Mouse (Mus musculus) MEL (cell line): Measurements from ENCODE around the gene Sh3rf1. TPM values are rescaled to one million over a fixed set of nuclear protein-coding genes. Genes with fewer than 3 reads are reported as not detected.

Source experiments
- DNase-seq: peaks from one replicate; pipeline ENCODE4 v3.0.0; 2011; ENCODE audit warnings: low read depth, low spot score
- H3K27ac ChIP-seq: 2 replicates; pipeline ENCODE4 v1.5.1; 2012; ENCODE audit warnings: low read depth, mild to moderate bottlenecking, control low read depth, low read length, moderate library complexity; ENCODE audit not compliant: control insufficient read depth
- H3K27me3 ChIP-seq, 2 experiments: fragments of 150-350 bp in 1 of 2; sonication (generic) in 1 of 2; 2 replicates each; pipeline ENCODE4 v1.6.1; 2012; ENCODE audit warnings: low read length in 2 of 2, mild to moderate bottlenecking in 2 of 2, improper control_type of control experiment in 1 of 2, moderate library complexity in 1 of 2; ENCODE audit not compliant: insufficient read depth in 2 of 2, control insufficient read depth in 1 of 2
- H3K36me3 ChIP-seq, 2 experiments: 2 replicates each; pipeline ENCODE4 v1.6.1; 2012 to 2014; ENCODE audit warnings: low read length in 2 of 2, improper control_type of control experiment in 1 of 2, inconsistent platforms in 1 of 2, mild to moderate bottlenecking in 1 of 2; ENCODE audit not compliant: insufficient read depth in 2 of 2, control insufficient read depth in 1 of 2
- H3K4me1 ChIP-seq, 2 experiments: fragments of 150-350 bp in 1 of 2; sonication (generic) in 1 of 2; 2 replicates each; pipeline ENCODE4 v1.6.1; 2012; ENCODE audit warnings: low read length in 2 of 2, improper control_type of control experiment in 1 of 2, mild to moderate bottlenecking in 1 of 2; ENCODE audit not compliant: insufficient read depth in 2 of 2, control insufficient read depth in 1 of 2
- H3K4me3 ChIP-seq, 2 experiments: fragments of 150-350 bp in 1 of 2; sonication (generic) in 1 of 2; 2 replicates each; pipeline ENCODE4 v1.5.1; 2012; ENCODE audit warnings: low read depth in 2 of 2, low read length in 2 of 2, mild to moderate bottlenecking in 2 of 2, moderate library complexity in 2 of 2, control low read depth in 1 of 2, improper control_type of control experiment in 1 of 2; ENCODE audit not compliant: control insufficient read depth in 1 of 2, insufficient read depth in 1 of 2
- H3K79me2 ChIP-seq: 2 replicates; pipeline ENCODE4 v1.6.1; 2012; ENCODE audit warnings: mild to moderate bottlenecking, low read length, moderate library complexity; ENCODE audit not compliant: control insufficient read depth, poor library complexity, insufficient read depth
- H3K9ac ChIP-seq: 2 replicates; pipeline ENCODE4 v1.6.1; 2012; ENCODE audit warnings: low read depth, mild to moderate bottlenecking, control low read depth, low read length, moderate library complexity; ENCODE audit not compliant: control insufficient read depth, poor library complexity, severe bottlenecking
- H3K9me3 ChIP-seq: fragments of 150-350 bp; sonication (generic); replicated peaks from 2 replicates; pipeline ENCODE4 v1.6.1; 2012; ENCODE audit warnings: mild to moderate bottlenecking, low read length, improper control_type of control experiment, moderate library complexity; ENCODE audit not compliant: insufficient read depth
- BHLHE40 ChIP-seq: IDR thresholded peaks from 2 replicates; pipeline ENCODE4 v1.6.1; 2012; ENCODE audit warnings: low read depth, mild to moderate bottlenecking, inconsistent platforms, low read length, improper control_type of control experiment, borderline replicate concordance
- CHD2 ChIP-seq: IDR thresholded peaks from 2 replicates; pipeline ENCODE4 v1.6.1; 2011; ENCODE audit warnings: low read length, improper control_type of control experiment
- ELF1 ChIP-seq: IDR thresholded peaks from 2 replicates; pipeline ENCODE4 v1.6.1; 2014; ENCODE audit warnings: low read depth, mild to moderate bottlenecking, inconsistent platforms, low read length, improper control_type of control experiment, moderate library complexity
- EP300 ChIP-seq, 2 experiments: IDR thresholded peaks; 2 replicates each; pipeline ENCODE4 v1.6.1; 2011; ENCODE audit warnings: improper control_type of control experiment in 2 of 2, low read length in 2 of 2, low read depth in 1 of 2, mild to moderate bottlenecking in 1 of 2
- ETS1 ChIP-seq: IDR thresholded peaks from 2 replicates; pipeline ENCODE4 v1.6.1; 2012; ENCODE audit warnings: low read depth, mild to moderate bottlenecking, inconsistent platforms, low read length, improper control_type of control experiment, moderate library complexity
- GABPA ChIP-seq: IDR thresholded peaks from 2 replicates; pipeline ENCODE4 v1.6.1; 2012; ENCODE audit warnings: low read depth, mild to moderate bottlenecking, inconsistent platforms, low read length, improper control_type of control experiment, moderate library complexity
- GATA1 ChIP-seq: IDR thresholded peaks from 2 replicates; pipeline ENCODE4 v1.6.1; 2011; ENCODE audit warnings: low read depth, low read length, improper control_type of control experiment
- HCFC1 ChIP-seq: IDR thresholded peaks from 2 replicates; pipeline ENCODE4 v1.6.1; 2012; ENCODE audit warnings: low read depth, mild to moderate bottlenecking, inconsistent platforms, low read length, improper control_type of control experiment, moderate library complexity
- MAFK ChIP-seq: IDR thresholded peaks from 2 replicates; pipeline ENCODE4 v1.6.1; 2011; ENCODE audit warnings: low read depth, mild to moderate bottlenecking, low read length, improper control_type of control experiment, borderline replicate concordance
- MAX ChIP-seq: IDR thresholded peaks from 2 replicates; pipeline ENCODE4 v1.6.1; 2011; ENCODE audit warnings: low read length, improper control_type of control experiment
- MYB ChIP-seq: IDR thresholded peaks from 2 replicates; pipeline ENCODE4 v1.6.1; 2011; ENCODE audit warnings: mild to moderate bottlenecking, low read depth, low read length, improper control_type of control experiment
- NRF1 ChIP-seq: IDR thresholded peaks from 2 replicates; pipeline ENCODE4 v1.6.1; 2014; ENCODE audit warnings: low read depth, mild to moderate bottlenecking, inconsistent platforms, low read length, improper control_type of control experiment, moderate library complexity; ENCODE audit not compliant: poor library complexity, insufficient read depth, severe bottlenecking
- RAD21 ChIP-seq: IDR thresholded peaks from 2 replicates; pipeline ENCODE4 v1.6.1; 2011; ENCODE audit warnings: mild to moderate bottlenecking, low read depth, low read length, improper control_type of control experiment
- RCOR1 ChIP-seq: IDR thresholded peaks from 2 replicates; pipeline ENCODE4 v1.6.1; 2012; ENCODE audit warnings: low read depth, mild to moderate bottlenecking, inconsistent platforms, low read length, improper control_type of control experiment
- SIN3A ChIP-seq: IDR thresholded peaks from 2 replicates; pipeline ENCODE4 v1.6.1; 2012; ENCODE audit warnings: low read length, improper control_type of control experiment, inconsistent platforms
- SMC3 ChIP-seq: IDR thresholded peaks from 2 replicates; pipeline ENCODE4 v1.6.1; 2011; ENCODE audit warnings: low read depth, low read length, improper control_type of control experiment
- TAL1 ChIP-seq: IDR thresholded peaks from 2 replicates; pipeline ENCODE4 v1.6.1; 2012; ENCODE audit warnings: mild to moderate bottlenecking, inconsistent platforms, low read length, moderate library complexity, mixed read lengths
- TCF12 ChIP-seq: IDR thresholded peaks from 2 replicates; pipeline ENCODE4 v1.6.1; 2014; ENCODE audit warnings: low read depth, mild to moderate bottlenecking, inconsistent platforms, low read length, improper control_type of control experiment, moderate library complexity
- USF1 ChIP-seq: IDR thresholded peaks from 2 replicates; pipeline ENCODE4 v1.6.1; 2014; ENCODE audit warnings: low read depth, mild to moderate bottlenecking, inconsistent platforms, low read length, improper control_type of control experiment, moderate library complexity
- USF2 ChIP-seq, 2 experiments: IDR thresholded peaks; 2 replicates each; pipeline ENCODE4 v1.6.1; 2011 to 2012; ENCODE audit warnings: improper control_type of control experiment in 2 of 2, low read length in 2 of 2, borderline replicate concordance in 1 of 2, inconsistent platforms in 1 of 2, low read depth in 1 of 2, mild to moderate bottlenecking in 1 of 2; ENCODE audit not compliant: insufficient read depth in 1 of 2
- ZC3H11A ChIP-seq: IDR thresholded peaks from 2 replicates; pipeline ENCODE4 v1.6.1; 2012; ENCODE audit warnings: low read depth, mild to moderate bottlenecking, inconsistent platforms, low read length, improper control_type of control experiment
- ZKSCAN1 ChIP-seq: IDR thresholded peaks from 2 replicates; pipeline ENCODE4 v1.6.1; 2012; ENCODE audit warnings: low read depth, mild to moderate bottlenecking, inconsistent platforms, low read length, improper control_type of control experiment, moderate library complexity
- ZMIZ1 ChIP-seq: IDR thresholded peaks from 2 replicates; pipeline ENCODE4 v1.6.1; 2012; ENCODE audit warnings: low read depth, mild to moderate bottlenecking, inconsistent platforms, low read length, improper control_type of control experiment, moderate library complexity
- ZNF384 ChIP-seq: IDR thresholded peaks from 2 replicates; pipeline ENCODE4 v1.6.1; 2012; ENCODE audit warnings: low read depth, mild to moderate bottlenecking, inconsistent platforms, low read length, improper control_type of control experiment
- polyA plus RNA-seq, 2 experiments: library from polyadenylated mRNA; stranded (reverse) in 1 of 2; unstranded in 1 of 2; fragments of >175 nt in 1 of 2; fragments of >200 nt in 1 of 2; gene quantifications; 2 replicates each; pipeline versions ENCODE4 v1.2.1 to v1.2.4; 2012; ENCODE audit warnings: low replicate concordance in 2 of 2, low read depth in 1 of 2; ENCODE audit not compliant: insufficient read length in 2 of 2, insufficient read depth in 1 of 2, missing spikeins in 1 of 2
- total RNA-seq: library from RNA; depleted of rRNA; stranded (reverse); fragments of 300-350 nt; gene quantifications from 2 replicates; pipeline ENCODE4 v1.2.3, GENCODE M21; 2012

Gene Sh3rf1
- total and polyA plus RNA-seq, 3 experiments = 1.5 to 5.9 TPM; not detected in 1

- DNase-seq = no peak
- H3K27me3 ChIP-seq = no peaks in the 10 kb centered on the region
These were observed 179.8 kb downstream of the Sh3rf1 start for GRCm38 (mm10) chr8:61403266-61404177.

GRCm38 (mm10) chr8:61404178-61404560 lies 180.5 kb downstream of the Sh3rf1 start:
- Histone ChIP-seq H3K79me2 (no peaks in the 10 kb centered on the region), H3K9ac (no peak overlapping the region), H3K27me3 (no peaks in the 10 kb centered on the region), H3K27ac (no peak overlapping the region), H3K4me3 (no peak overlapping the region), H3K4me1 (no peaks in the 10 kb centered on the region), H3K36me3 (no peaks in the 10 kb centered on the region), H3K9me3 (no peaks in the 10 kb centered on the region)
- no peak for DNase-seq
- TF ChIP-seq ELF1 (no peak), MAFK (no peak), ZC3H11A (no peak), MYB (no peak), TAL1 (no peak), SMC3 (no peak), BHLHE40 (no peak), NRF1 (no peak), SIN3A (no peak), GABPA (no peak), GATA1 (no peak), ZKSCAN1 (no peak), USF1 (no peak)

More at GRCm38 (mm10) chr8:61403266-61404177, 179.8 kb downstream of the Sh3rf1 start:
- Histone ChIP-seq H3K4me1 (no peaks in the 10 kb centered on the region), H3K36me3 (no peaks in the 10 kb centered on the region), H3K79me2 (no peaks in the 10 kb centered on the region), H3K9me3 (no peaks in the 10 kb centered on the region), H3K4me3 (no peak overlapping the region), H3K27ac (no peak overlapping the region), H3K9ac (no peak overlapping the region)
- TF ChIP-seq MAX = no peak
- no peak for TF ChIP-seq RCOR1
- no peak for TF ChIP-seq ZNF384
- no peak for TF ChIP-seq CHD2
- no peak for TF ChIP-seq EP300 (IDR thresholded peaks at IDR 0.05; ENCODE audit: low read depth in 1 of 2, low read length in 2 of 2)
- TF ChIP-seq GATA1 = no peak
- no peak for TF ChIP-seq BHLHE40
- no peak for TF ChIP-seq ZC3H11A
- no peak for TF ChIP-seq USF2 (IDR thresholded peaks at IDR 0.05; ENCODE audit: borderline replicate concordance in 1 of 2, insufficient read depth in 1 of 2, low read depth in 1 of 2, low read length in 2 of 2)
- no peak for TF ChIP-seq GABPA
- no peak for TF ChIP-seq NRF1
- TF ChIP-seq ZMIZ1 = no peak
- no peak for TF ChIP-seq TCF12
- no peak for TF ChIP-seq HCFC1
- no peak for TF ChIP-seq RAD21
- TF ChIP-seq ETS1 = no peak
